Mouse (Mus musculus) neural tube, embryonic 14.5 days (tissue): Measurements from ENCODE around the gene Sart3. TPM values are rescaled to one million over a fixed set of nuclear protein-coding genes. Genes with fewer than 3 reads are reported as not detected.

ENCODE experiments used
- ATAC-seq: fragments of 200-750 bp; cut with Nextera tagmentation; 2 replicates; pipeline ENCODE4 v1.8.0; 2017; ENCODE audit warnings: low read depth, mild to moderate bottlenecking, moderate TSS enrichment, moderate library complexity
- H3K27ac ChIP-seq: fragments of 300-500 bp; sonication (generic); 2 replicates; pipeline ENCODE4 v1.5.1; 2014; ENCODE audit warnings: low read depth, mild to moderate bottlenecking, control low read depth, low read length, moderate library complexity, mixed read lengths
- H3K27me3 ChIP-seq: fragments of 300-500 bp; sonication (generic); 2 replicates; pipeline ENCODE4 v1.6.1; 2014; ENCODE audit warnings: low read length; ENCODE audit not compliant: control insufficient read depth, insufficient read depth
- H3K36me3 ChIP-seq: fragments of 300-500 bp; sonication (generic); 2 replicates; pipeline ENCODE4 v1.6.1; 2014; ENCODE audit warnings: low read length, mixed read lengths; ENCODE audit not compliant: control insufficient read depth, insufficient read depth
- H3K4me1 ChIP-seq: fragments of 300-500 bp; sonication (generic); 2 replicates; pipeline ENCODE4 v1.6.1; 2014; ENCODE audit warnings: low read length; ENCODE audit not compliant: control insufficient read depth, insufficient read depth
- H3K4me2 ChIP-seq: fragments of 300-500 bp; sonication (generic); 2 replicates; pipeline ENCODE4 v1.6.1; 2014; ENCODE audit warnings: mild to moderate bottlenecking, low read depth, low read length, control low read depth
- H3K4me3 ChIP-seq: fragments of 300-500 bp; sonication (generic); 2 replicates; pipeline ENCODE4 v1.5.1; 2014; ENCODE audit warnings: low read depth, low read length, control low read depth, mixed read lengths
- H3K9ac ChIP-seq: fragments of 300-500 bp; sonication (generic); replicated peaks from 2 replicates; pipeline ENCODE4 v1.6.1; 2014; ENCODE audit warnings: low read depth, mild to moderate bottlenecking, control low read depth, low read length, mixed read lengths
- H3K9me3 ChIP-seq: fragments of 300-500 bp; sonication (generic); 2 replicates; pipeline ENCODE4 v1.6.1; 2016; ENCODE audit warnings: low read length; ENCODE audit not compliant: control insufficient read depth
- WGBS: fragments of 180-500 bp; shearing (Covaris S2); extraction: QIAGEN DNeasy Blood & Tissue Kit; methylation state at CpG from one replicate; pipeline ENCODE4 v1.1.7; 2014; 5-methylcytosine and 5-hydroxymethylcytosine counted together
- polyA plus RNA-seq: library from polyadenylated mRNA; unstranded; fragments of >200 nt; fragmentation: Nextera tagmentation; extraction: Ambion mirVana; gene quantifications from 2 replicates; pipeline ENCODE4 v1.2.1, GENCODE M21; 2014

The Sart3 gene
- polyA plus RNA-seq, 1 experiment from 2014 or later: 33.7 TPM

GRCm38 (mm10) chr5:113725417-113725816 lies 46.9 kb downstream of the Sart3 start:
- 71% methylated on average over 12 of the region's 12 CpGs for WGBS
- no peak overlapping the region for H3K27ac ChIP-seq
- no peak for ATAC-seq
- H3K9me3 ChIP-seq: no peaks in the 10 kb centered on the region
- peaks cover 3% of the 10 kb centered on the region; the same call in 1 of the 2 replicates for H3K4me1 ChIP-seq
- H3K4me3 ChIP-seq: no peak overlapping the region
- no peak overlapping the region for H3K9ac ChIP-seq
- no peaks in the 10 kb centered on the region for H3K27me3 ChIP-seq
- H3K36me3 ChIP-seq: no peaks in the 10 kb centered on the region
- no peak overlapping the region for H3K4me2 ChIP-seq

- Histone ChIP-seq H3K4me2 (no peak within 1 kb of the TSS), H3K9ac (no peak within 1 kb of the TSS), H3K27me3 (no peaks in the 10 kb centered on the region), H3K4me3 (no peak within 1 kb of the TSS), H3K36me3 (no peaks in the 10 kb centered on the region), H3K9me3 (no peaks in the 10 kb centered on the region), H3K4me1 (no peaks in the 10 kb centered on the region), H3K27ac (no peak within 1 kb of the TSS)
- 3% methylated on average over 15 of the region's 15 CpGs for WGBS
- ATAC-seq: peak; percentile 70; the same call in 1 of the 2 replicates
Observed at GRCm38 (mm10) chr5:113724446-113724845, 47.9 kb downstream of the Sart3 start, which contains the start of gene 1700069L16Rik. Gene 1700069L16Rik, minus strand, starts transcription at chr5:113724772.

GRCm38 (mm10) chr5:113723567-113724237 lies 48.6 kb downstream of the Sart3 start:
- 32% methylated on average over 8 of the region's 8 CpGs for WGBS
- H3K9me3 ChIP-seq: no peaks in the 10 kb centered on the region
- H3K4me2 ChIP-seq: no peak overlapping the region
- H3K27ac ChIP-seq: no peak overlapping the region
- H3K27me3 ChIP-seq: no peaks in the 10 kb centered on the region
- H3K4me1 ChIP-seq: no peaks in the 10 kb centered on the region
- no peak overlapping the region for H3K4me3 ChIP-seq
- no peak overlapping the region for H3K9ac ChIP-seq
- no peaks in the 10 kb centered on the region for H3K36me3 ChIP-seq
- 0 out of 2 replicates have a peak, but pooled peaks have one; percentile 21 for ATAC-seq

GRCm38 (mm10) chr5:113722224-113723013 lies 49.9 kb downstream of the Sart3 start:
- Histone ChIP-seq H3K27me3 (no peaks in the 10 kb centered on the region), H3K27ac (no peak overlapping the region), H3K36me3 (no peaks in the 10 kb centered on the region), H3K4me1 (peaks cover under 1% of the 10 kb centered on the region), H3K9me3 (no peaks in the 10 kb centered on the region), H3K4me3 (no peak overlapping the region), H3K9ac (no peak overlapping the region), H3K4me2 (no peak overlapping the region)
- WGBS: 92% methylated on average over 10 of the region's 10 CpGs
- no peak for ATAC-seq

- Histone ChIP-seq H3K9ac (no peak overlapping the region), H3K4me3 (no peak overlapping the region), H3K4me1 (peaks cover 18% of the 10 kb centered on the region), H3K27me3 (no peaks in the 10 kb centered on the region), H3K36me3 (no peaks in the 10 kb centered on the region), H3K9me3 (no peaks in the 10 kb centered on the region), H3K4me2 (no peak overlapping the region), H3K27ac (peak overlapping the region; percentile 46; the same call in 1 of the 2 replicates)
- 63% methylated on average over 8 of the region's 8 CpGs for WGBS
- ATAC-seq: no peak
Observed at GRCm38 (mm10) chr5:113719221-113719661, 53.1 kb downstream of the Sart3 start.

- Histone ChIP-seq H3K9me3 (no peaks in the 10 kb centered on the region), H3K27ac (peak overlapping the region; percentile 88), H3K4me2 (peak overlapping the region; percentile 16; the same call in 1 of the 2 replicates), H3K36me3 (no peaks in the 10 kb centered on the region), H3K4me3 (no peak overlapping the region), H3K27me3 (no peaks in the 10 kb centered on the region), H3K9ac (0 out of 2 replicates have a peak overlapping the region, but pooled peaks have one; percentile 2), H3K4me1 (peaks cover 18% of the 10 kb centered on the region)
- ATAC-seq: peak; percentile 93
- 5% methylated on average over 11 of the region's 12 CpGs for WGBS
Observed at GRCm38 (mm10) chr5:113716581-113717388, 55.5 kb downstream of the Sart3 start.

DNA sequence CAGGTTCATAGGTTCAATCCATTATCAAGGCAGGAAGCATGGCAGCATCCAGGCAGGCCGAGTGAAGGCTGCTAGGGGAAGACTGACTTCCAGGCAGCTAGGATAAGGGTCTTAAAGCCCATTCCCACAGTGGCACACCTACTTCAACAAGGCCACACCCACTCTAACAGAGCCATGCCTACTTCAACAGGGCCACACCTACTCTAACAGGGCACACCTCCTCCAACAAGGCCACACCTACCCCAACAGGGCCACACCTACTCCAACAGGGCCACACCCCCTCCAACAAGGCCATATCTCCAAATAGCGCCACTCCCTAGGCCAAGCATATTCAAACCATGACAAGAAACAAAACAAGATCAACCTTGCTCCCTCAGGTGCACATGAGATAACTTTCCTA lies 59.4 kb downstream of the Sart3 start:
- H3K4me3 ChIP-seq: no peak overlapping the region
- no peak overlapping the region for H3K9ac ChIP-seq
- H3K27ac ChIP-seq: no peak overlapping the region
- H3K4me2 ChIP-seq: no peak overlapping the region
- H3K27me3 ChIP-seq: no peaks in the 10 kb centered on the region
- no peaks in the 10 kb centered on the region for H3K9me3 ChIP-seq
- peaks cover 18% of the 10 kb centered on the region for H3K4me1 ChIP-seq
- WGBS: 80% methylated on average over 2 of the region's 2 CpGs
- no peaks in the 10 kb centered on the region for H3K36me3 ChIP-seq
- ATAC-seq: no peak

DNA sequence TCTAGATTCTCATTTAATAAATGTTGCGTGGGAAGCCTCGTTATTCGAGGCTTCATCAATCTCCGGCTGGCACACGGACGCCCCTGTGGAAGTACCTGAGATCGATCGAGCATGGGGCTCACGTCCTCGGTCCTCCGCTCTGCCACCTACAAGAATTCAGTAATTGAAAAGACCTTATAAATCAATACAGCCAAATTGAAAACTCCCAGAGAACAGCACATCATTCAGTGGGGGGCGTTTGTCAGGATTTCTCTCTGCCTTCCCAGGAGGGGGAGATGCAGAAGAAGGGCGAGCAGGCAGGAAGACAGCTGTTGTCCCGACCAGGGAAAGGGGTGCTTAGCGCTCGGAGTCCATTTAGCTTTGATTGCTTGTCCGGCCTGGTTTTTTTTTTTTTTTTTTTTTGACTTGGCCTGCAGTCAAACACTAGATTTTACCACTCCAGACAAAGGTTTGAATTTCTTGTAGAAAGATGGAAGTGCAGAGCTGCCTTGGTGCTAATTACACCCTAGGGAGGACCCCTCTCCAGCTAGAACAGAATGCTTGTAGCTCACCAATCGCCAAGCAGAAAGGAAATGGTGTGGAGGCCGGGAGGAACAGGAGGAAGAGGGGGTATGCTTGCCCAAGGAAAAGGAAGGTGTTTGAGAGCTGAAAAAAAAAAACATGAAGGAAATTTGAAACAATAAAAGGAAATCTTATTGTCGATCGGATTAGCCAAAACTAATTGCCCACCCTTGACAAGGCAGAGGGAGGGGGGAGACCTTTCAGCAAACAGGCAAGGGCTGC lies 68.3 kb downstream of the Sart3 start:
- Histone ChIP-seq H3K9ac (no peak overlapping the region), H3K4me2 (peak overlapping the region; percentile 8; the same call in 1 of the 2 replicates)
- ATAC-seq: peak; percentile 63

More for the DNA sequence above, 68.3 kb downstream of the Sart3 start:
- no peaks in the 10 kb centered on the region for H3K27me3 ChIP-seq
- H3K27ac ChIP-seq: peak overlapping the region; percentile 78
- WGBS: 17% methylated on average over 21 of the region's 21 CpGs
- H3K9me3 ChIP-seq: no peaks in the 10 kb centered on the region
- H3K36me3 ChIP-seq: no peaks in the 10 kb centered on the region
- H3K4me1 ChIP-seq: peaks cover 14% of the 10 kb centered on the region; the same call in 1 of the 2 replicates
- no peak overlapping the region for H3K4me3 ChIP-seq
